Mouse (Mus musculus): ENCODE results near the gene Olfr15. TPM values are rescaled to one million over a fixed set of nuclear protein-coding genes. Genes with fewer than 3 reads are reported as not detected.
A peak's percentile ranks its signal among the peaks of the same experiment; 100 is the strongest.
"Not testable (repeated sequence)": the region's sequence is repeated elsewhere in the genome, so short reads cannot be mapped to it uniquely, and the experiment has no call there.

The Olfr15 gene
- not detected for total RNA-seq (2021)
- long read RNA-seq, experiment 1, result 0 reads
- long read RNA-seq, experiment 2, result 0 reads

DNA sequence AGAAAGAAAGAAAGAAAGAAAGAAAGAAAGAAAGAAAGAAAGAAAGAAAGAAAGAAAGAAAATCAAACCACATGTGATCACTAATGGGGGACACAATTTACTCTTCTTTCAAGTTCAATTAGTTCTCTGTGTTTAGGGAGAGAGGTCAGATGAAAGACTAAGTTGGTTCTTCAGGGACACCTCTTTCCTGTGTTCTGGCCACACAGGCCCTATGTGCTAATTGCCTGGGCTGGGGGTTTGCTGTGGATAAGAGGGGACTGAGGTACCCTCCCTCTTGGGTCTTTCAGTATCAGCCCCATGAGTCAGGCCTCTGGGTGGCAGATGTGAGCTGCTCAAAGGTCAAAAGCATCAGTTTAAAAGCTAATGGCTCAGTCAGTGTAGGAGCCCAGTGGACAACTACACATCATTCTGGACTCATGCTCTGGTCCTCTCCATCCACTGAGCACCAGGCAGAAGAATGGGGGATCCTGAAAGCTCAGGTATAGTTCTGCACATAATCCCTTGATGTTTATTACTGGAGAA is at the start of gene Olfr15:
Gene Olfr15 (plus strand): TSS at position 291 of the 522 bp plus-strand sequence.
- DNase-seq, result no peak

DNA sequence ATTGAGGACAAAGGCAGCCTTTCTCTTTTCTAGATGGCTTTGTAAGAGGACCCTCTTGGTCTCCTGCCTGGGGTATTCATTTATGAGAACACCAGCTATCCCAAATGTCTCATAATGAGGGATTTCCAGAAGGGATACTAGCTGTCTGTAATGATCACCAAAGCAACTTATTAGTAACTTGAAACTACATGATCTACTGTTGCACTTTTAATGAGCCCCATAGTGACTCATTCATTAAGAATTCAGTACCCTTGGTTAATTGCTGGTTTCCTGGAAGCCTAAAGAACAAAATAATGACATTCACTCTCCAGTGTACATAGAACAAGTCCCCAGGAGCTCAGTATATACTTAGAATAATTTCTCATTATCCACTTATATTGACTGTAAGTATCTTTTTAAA is 49.4 kb upstream of the Olfr15 start:
- DNase-seq, result no peak

DNA sequence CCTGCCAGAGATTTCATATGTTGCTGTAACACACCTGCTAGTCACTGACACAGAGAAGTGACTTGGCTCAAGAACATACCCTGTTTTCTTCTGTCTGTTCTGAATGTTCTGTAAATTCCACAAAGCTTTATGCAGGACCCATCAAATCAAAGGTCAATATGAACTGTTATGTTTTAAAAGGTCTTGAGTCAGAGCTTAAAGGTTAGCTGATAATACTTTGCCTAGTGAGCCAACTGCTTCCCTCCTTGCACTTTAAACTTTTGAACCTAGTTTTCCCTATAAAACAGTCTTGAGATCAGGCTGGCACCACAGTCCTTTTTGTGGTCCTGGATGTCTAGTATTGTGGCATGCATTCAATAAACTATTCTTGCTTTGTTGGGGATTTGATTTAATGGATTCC is 42.3 kb upstream of the Olfr15 start:
- no peak for DNase-seq

DNA sequence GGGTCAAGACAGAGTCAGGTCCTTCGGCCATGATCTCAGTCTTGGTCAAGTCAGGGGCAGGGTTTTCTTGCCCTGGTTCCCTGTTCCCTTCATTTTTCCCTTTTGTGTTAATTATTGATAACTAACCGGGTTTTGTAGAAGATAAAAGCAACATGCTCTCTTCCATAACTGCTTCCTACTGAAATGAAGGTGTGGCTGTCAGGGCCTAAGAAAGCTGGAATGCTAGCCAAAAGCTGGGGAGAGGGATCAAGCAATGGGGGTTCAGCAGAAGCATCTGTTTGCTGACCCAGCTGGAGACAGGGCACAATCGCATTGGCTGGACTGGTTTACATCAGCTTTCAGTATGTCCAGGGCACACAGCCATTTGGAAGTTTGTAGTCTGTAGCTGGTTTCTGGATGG is 22.5 kb upstream of the Olfr15 start:
- DNase-seq, result no peak

DNA sequence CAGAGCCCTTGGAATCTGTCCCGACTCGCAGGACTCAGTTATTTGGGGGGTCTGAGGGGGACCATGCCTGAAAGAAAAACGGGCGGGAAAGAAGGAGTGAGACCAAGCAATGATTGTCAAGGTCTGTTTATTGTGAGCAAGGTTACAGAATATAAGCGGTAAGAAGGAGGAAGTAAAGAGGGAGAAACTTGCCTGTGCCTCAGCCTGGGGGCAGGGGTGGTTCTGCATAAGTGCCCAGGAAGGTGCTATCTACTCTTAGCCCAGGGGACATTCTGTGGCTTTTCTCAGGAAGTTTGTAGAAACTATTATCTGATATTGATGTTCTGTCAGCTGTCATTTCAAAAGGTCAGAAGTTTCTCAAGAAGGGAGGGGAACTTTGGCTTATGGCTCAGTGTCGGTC is 16.0 kb upstream of the Olfr15 start:
- not testable (repeated sequence) for DNase-seq

DNA sequence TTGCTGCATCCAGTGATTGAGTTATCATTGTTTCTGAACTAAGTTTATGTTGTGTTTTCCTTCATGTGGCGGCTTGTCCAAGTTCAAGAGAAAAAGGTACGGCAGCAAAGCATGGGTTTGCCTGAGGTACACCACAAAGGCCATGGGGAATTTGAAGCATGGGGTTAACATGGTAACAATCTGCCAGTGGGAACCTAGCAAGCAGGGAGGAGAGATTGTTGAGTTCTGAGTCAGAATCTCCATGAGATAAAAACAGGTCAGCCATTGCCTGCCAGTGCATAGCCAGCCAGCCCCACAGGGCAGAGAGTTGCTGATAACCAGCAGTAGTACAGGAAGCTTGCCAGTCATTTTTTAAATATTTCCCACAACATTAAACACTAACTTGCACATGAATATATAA is 10.5 kb upstream of the Olfr15 start:
- DNase-seq, result no peak

DNA sequence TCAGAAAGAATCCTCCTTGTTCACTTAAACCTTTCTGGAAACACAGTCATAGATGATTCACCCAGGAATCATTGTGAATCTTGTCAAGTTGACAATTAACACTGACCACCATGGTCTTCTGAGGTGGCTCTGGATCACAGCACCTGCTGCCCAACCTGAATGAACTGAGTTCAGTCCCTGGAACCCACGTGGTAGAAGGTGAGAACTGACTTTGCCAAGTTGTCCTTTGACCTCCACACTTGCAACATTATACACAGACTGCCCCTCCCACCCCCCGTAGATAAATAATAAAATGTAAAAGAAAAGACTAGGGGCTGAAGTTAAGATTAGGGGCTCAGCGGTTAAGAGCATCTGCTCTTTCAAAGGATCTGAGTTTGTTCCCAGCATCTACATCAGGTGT is 2.7 kb upstream of the Olfr15 start:
- DNase-seq, result no peak

DNA sequence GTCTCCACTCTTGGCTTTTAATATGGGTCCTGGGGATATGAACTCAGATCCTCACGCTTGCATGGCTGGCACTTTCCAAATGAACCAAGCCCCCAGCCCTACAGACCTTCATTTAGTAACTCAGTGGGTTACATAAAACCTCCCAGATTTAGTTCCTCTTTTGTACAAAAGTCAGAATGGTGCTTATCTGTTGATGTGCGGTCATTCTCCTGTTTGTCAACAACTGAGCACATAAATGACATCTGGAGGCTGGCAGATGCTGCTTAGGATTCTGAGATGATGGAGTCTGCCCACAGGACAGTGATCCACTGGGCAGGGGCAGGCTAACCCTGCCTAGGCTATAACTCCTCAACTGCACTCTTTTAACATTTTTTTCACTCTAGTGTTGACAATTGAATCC is 951 bp upstream of the Olfr15 start:
- DNase-seq, result no peak

DNA sequence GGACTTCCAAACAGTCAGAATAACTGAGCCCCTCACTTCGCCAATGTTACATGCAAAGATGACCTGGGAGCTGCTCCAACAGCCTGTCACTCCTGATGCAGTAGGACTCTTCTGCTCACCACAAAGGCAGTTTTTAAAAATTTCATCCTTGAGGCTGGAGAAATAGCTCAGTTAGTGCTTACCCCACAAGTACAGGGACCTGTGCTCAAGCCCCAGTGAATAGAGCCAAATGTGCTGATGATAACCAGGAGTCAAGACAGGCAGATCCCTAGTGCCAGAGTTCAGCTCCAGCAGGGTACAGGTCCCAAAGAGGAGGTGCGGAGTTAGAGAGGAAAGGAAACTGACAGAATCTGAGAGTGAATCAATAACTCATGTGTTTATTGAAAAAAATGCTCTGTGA is 4.8 kb downstream of the Olfr15 start:
- DNase-seq, result no peak

DNA sequence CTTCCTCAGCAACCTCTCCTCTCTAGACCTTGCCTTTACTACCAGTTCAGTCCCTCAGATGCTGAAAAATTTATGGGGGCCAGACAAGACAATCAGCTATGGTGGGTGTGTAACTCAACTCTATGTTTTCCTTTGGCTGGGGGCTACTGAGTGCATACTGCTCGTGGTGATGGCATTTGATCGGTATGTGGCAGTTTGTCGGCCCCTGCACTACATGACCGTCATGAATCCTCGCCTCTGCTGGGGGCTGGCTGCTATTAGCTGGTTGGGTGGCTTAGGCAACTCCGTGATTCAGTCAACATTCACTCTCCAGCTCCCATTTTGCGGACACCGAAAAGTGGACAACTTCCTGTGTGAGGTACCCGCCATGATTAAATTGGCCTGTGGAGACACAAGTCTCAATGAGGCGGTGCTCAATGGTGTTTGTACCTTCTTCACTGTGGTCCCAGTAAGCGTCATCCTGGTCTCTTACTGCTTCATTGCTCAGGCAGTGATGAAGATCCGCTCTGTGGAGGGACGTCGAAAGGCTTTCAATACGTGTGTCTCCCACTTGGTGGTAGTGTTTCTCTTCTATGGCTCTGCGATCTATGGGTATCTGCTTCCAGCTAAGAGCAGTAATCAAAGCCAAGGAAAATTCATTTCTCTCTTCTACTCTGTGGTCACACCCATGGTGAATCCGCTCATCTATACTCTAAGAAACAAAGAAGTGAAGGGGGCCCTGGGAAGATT is 8.6 kb downstream of the Olfr15 start:
- DNase-seq, result no peak

DNA sequence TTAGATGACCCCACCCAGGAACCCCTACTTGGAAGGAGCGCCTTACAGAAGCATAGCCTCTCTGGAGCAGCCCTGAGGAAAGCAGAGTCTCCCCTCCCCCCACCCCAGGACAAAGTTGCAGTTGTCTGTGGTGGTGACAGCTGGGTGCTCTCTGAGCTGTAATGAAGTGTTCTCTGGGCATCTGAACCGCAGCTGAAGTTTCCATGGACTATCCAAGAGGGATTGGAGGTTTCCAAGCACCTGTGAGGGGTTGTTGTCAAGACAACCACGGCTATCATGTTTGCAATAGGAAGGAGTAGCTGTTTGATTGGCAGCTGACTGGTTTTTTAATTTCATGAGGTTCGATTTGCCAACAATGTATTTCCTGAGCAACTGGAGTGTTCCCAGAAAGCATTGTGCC is 12.3 kb downstream of the Olfr15 start:
- no peak for DNase-seq

DNA sequence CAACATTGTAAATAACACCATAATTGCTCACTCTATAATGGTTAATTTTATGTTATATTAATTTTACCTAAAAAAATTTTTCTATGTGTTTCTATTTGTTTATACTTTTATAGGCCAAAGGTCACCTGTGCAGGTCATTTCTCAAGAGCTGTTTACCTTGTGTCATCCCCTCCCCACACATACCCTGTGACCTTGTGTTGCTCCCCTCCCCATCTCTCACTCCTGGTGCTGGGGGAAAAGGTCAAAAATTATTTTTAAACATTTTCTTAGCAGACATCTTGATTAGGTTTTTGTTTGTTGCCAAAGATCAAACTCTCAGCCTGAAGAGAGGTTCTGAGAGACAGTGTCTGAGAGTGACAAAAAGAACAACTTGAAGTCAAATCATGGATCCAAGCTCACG is 13.1 kb downstream of the Olfr15 start:
- no peak for DNase-seq

DNA sequence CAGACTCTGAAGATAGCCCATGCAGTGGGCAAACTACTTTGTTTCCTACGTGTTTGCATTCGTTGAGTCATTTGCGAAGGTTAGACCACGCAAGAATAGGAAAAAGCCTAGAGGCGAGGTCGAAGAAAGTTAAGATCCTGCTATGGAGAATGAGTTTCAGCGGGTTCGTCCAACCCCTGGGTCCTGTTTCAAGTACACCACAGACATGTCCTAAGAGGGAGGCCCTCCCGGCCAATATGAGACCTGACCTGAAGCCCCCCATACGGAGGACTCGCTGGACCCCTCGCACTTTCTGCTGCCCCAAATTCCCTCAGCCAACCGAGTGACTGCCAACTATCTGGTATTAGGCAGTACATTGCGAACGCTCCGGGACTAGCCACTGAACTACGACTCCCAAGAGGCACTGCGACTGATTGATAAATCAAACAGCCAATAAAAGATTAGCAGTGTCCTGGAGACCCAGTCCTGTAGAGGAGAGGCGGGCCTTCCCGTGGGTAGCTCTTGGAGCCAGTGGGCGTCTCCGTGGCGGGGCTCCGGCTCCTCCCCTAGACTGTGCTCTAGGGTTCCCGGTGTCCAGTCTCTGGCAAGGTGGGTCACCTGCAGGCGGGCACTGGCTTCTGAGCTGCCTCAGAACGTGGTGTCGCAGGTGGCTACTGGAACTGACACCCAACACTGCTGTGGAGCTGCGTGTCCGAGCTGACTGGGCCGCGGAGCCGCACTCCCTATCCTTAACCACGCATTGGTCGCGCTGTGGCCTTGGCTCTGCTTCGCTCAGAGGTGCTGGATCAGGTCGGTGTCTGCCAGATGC is 16.2 kb downstream of the Olfr15 start, which contains the start of gene Zfp174:
Gene Zfp174 (plus strand): TSS at position 558 of the 808 bp plus-strand sequence.
- peak; percentile 83 for DNase-seq

DNA sequence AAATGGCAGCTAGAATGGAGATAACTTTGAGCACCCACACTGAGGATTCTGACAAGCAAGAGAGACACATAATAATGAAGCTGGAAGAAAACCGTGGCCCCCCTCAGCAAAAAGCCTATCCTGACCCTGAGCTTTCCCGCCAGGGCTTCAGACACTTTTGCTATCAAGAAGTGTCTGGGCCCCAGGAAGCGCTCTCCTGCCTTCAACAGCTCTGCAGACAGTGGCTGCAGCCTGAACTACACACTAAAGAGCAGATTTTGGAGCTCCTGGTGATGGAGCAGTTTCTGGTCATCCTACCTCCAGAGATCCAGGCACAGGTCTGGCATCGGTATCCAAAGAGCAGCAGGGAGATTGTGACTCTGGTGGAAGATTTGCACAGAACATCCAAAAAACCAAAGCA is 17.2 kb downstream of the Olfr15 start:
- no peak for DNase-seq

DNA sequence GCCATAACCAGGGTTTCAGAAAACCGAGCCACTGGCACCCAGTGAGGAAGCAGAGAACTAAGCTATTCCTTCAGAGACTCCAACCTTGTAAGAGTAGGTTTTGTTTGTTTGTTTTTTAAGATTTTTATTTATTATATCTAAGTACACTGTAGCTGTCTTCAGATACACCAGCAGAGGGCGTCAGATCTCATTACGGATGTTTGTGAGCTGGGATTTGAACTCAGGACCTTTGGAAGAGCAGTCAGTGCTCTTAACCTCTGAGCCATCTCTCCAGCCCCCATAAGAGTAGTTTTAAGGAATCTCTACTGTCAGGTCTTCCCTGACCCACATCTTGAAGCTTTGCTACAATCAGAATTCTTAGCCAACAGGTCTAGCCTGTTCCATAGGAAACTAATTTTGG is 17.7 kb downstream of the Olfr15 start:
- no peak for DNase-seq

DNA sequence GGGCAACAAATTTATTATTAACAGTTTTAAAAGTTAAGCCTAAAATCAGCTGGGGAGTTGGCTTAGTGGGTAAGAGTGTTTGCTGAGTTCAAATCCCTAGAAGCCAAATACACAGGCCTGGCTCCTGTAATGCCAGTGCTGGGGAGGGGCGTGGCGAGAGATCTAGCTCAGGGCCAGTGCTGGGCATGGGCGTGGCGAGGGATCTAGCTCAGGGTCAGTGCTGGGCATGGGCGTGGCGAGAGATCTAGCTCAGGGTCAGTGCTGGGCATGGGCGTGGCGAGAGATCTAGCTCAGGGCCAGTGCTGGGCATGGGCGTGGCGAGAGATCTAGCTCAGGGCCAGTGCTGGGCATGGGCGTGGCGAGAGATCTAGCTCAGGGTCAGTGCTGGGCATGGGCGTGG is 20.6 kb downstream of the Olfr15 start:
- not testable (repeated sequence) for DNase-seq

DNA sequence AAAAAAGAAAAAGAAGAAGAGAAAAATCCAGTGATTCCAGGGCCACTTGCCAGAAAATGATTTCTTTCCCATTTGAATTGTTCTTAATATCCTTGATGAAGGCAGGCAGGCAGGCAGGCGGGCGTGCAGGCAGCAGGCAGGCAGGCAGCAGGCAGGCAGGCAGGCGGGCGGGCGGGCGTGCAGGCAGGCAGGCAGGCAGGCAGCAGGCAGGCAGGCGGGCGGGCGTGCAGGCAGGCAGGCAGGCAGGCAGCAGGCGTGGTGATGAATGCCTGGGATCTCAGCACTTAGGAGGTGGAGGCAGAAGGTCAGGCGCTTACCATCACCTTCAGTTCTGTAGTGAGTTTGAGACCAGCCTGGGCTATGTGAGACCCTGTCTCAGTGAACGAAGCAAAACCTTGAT is 21.9 kb downstream of the Olfr15 start:
- no peak for DNase-seq

DNA sequence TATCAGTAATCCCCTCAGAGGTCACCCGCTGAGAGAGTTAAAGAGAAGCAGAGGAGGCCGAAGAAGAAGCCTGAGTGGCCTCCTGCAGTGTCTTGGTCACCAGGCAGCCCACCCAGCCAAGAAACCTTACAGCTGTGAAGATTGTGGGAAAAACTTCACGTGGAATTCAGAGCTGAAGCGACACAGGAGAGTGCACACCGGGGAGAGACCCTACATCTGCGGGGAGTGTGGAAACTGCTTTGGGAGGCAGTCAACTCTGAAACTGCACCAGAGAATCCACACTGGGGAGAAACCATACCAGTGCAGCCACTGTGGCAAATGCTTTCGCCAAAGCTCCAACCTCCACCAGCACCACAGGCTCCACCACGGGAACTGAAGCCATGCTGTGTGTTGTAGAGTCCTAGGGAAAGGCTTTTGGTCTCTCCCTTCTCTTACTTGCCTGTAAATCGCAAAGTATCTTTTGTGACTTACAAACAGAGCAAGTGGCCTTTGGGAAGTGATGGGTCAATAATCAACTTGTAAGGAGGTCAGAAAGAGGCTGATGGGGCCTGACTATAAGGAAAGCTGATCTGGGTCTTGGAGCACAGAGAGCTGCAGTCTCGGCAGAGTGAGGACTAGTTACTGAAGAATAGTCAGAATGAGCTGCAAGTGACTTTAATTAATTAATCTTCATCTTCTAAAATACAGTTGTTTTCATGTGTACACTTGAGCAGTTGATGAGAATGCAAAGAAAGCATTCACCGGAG is 23.9 kb downstream of the Olfr15 start:
- no peak for DNase-seq

DNA sequence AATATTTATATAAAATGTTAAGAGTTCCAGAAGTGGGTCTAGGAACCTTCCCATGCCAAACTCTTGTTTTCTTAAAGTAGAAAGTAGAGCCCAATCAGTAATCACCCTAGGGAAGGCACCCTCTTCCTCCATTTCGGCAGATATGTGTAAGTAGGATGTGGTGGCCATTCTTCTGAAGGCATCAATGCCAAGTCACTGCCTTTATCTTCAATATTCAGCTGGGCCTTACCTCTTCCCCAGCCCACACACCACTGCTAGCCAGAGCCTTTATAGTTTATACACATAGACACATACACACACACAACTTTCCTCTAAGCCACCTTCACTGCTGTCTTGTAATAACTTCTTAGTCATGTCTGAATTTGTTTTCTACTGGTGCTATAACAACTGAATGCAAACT is 25.1 kb downstream of the Olfr15 start:
- no peak for DNase-seq

DNA sequence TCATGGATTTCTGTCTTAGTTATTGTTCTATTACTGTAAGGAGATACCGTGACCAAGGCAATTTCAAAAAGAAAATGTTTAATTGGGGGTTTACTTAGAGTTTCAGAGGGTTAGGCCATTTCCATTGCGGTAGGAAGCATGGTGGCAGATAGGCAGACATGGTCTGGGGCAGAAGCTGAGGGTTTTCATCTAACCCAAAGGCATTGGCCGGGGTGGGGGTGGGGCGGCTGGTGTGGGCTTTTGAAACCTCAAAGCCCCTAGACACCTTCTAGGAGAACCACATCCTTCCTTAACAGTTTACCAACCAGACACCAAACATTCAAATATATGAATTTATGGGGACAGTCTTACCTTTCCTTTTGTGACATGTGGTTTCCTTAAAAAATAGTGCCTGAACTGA is 28.6 kb downstream of the Olfr15 start:
- no peak for DNase-seq

DNA sequence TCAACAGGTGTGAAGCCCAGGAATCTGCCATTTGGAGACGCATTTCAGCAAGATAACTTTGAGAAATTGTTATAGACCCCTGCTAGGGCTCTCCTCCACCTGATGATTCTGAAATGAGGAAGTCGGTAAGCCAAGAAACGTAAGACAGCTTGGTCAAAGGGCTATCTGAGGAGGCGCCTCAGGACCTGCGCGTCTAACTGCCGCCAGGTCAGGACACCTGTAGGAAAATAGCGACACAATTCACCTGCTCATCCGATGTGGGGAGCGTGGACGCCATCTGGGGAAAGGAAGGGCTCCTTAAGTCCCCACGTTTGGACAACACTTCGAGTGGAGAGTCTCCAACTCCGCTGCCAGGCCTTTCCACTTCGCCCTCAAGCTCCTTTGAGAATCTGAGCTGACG is 41.1 kb downstream of the Olfr15 start:
- no peak for DNase-seq

DNA sequence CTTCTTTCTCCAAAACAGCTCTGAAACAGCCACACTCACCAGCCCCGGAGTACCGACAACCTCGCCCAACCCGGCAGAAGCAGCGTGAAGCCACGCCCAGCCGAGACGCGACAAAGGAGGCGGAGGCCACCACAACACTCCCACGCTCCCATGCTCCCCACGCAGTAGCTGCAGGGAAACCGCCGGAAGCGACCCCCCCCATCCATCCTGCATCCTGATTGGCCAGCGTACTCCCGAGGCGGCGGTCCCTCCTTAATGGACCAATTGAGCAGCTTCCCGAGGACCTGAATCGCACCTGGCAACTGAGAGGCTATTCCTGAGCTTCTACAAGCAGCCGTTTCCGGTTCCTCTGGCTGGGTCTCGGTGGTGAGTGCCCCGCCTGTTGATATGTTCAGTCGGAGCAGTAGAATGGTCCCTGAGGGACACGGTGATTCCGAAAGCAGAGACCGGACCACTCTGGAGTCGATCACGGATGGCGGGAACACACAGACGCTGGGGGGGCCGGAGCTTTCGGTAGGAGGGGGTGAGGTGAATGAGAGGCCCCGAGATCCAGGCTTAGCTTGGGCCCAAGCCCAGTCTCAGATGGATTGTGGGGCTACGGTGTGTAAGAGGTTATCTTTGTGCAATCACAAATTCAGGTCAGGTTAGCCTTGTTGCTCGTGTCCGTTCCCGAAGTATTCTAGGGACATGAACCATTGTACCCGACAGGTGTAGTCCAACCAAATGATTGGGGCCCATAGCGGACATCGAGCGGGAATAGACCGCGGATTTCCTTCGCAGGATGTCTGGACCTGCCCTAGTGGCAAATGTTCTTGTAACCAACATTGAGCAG is 41.8 kb downstream of the Olfr15 start, which contains the start of gene Naa60:
Gene Naa60 (plus strand): TSS at position 160 of the 832 bp plus-strand sequence.
- peak; percentile 82 for DNase-seq

Data from gastrocnemius, postnatal 10 days (tissue).